Mouse (Mus musculus): ENCODE results near the gene Gm49416. TPM values are rescaled to one million over a fixed set of nuclear protein-coding genes. Genes with fewer than 3 reads are reported as not detected.
A peak's percentile ranks its signal among the peaks of the same experiment; 100 is the strongest.
"Not testable (repeated sequence)": the region's sequence is repeated elsewhere in the genome, so short reads cannot be mapped to it uniquely, and the experiment has no call there.

The Gm49416 gene
- polyA plus RNA-seq, 1 experiment = 0.10 TPM

DNA sequence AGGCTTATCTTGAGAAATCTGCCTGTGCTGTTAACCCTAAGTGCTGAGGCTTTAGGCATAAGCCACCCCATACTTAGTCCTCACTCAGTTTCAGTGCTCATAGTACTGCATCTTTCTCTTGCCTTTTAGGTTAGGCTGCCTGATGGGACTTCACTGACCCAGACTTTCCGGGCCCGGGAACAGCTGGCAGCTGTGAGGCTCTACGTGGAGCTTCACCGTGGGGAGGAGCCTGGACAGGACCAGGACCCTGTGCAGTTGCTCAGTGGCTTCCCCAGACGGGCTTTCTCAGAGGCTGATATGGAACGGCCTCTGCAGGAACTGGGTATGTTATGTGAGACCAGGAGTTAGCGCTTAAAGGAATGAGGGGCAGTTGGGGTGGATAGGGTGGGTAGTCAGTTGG is 13.7 kb upstream of the Gm49416 start:
- no peak for DNase-seq (ENCODE audit: low spot score)

DNA sequence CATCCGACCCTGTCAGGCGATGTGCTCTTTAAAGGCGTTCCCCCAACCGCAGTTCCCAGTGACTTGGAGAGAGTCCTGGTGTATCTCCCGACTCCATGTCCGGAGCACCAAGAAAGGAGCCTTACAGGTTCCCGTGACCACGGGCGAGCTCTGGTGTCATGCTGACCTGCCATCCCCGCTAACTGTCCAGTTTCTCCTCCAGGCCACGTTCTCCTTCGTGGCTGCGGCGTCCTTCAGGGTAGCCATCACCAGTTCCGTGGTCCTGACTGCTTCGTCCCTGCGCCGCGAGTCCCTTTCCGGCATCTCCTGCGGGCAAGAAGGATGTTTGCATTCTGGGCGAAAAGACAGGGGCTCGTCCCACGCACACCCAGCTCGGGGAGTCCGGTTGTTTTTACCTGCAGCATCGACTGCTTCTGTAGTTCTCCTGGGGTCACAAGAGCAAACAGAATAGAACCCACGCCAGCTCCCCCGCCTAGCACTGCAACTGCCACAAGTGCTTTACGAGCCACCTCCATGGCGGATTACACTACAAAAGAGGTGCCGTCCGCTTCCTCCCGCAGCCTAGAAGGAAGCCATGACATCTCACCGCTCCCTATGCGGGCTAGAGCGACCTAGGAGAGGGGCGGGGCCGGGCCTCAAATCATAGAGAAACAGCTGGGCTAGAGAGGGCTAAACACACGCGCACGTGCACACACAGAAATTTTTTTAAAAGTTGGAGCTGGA is 8.3 kb upstream of the Gm49416 start, which contains the start of gene Uqcc3:
Gene Uqcc3 (minus strand): TSS at position 613 of the 723 bp plus-strand sequence.
- peak; percentile 79 for DNase-seq (ENCODE audit: low spot score)

DNA sequence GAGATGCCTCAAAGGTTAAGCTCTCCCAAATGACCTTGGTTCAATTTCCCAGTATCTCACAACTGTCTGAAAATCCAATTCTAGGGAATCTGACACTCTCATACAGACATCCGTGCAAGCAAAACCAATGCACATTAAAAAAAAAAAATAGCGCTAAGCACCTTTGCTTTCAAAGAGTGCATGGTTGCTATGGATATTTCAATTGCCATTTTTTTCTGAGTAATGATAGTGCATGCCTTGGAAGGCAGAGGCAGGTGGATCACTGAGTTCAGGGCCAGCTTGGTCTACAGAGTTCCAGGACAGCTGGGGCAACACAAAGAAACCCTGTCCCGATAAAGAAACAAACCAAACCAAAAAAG is 7.7 kb upstream of the Gm49416 start:
- DNase-seq (ENCODE audit: low spot score) = no peak

DNA sequence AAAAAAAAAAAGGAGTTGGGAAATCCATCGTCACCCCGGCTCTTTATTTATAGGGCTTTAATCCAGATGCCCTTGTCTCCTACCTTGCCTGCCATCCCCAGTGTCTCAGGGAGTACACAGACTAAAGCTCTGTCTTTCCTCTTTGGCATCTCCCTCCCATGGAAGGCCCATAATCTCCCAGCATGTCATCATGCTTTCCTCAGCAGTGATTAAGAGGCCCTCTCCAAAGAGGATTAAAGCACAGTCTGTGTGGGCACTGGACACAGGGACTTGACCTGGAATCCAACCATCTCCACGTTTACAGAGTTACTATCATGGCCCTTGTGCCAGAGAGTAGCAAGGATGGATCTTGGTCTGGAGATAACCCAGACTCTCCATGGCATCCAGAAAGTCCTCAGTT is 5.1 kb upstream of the Gm49416 start, which contains the start of the genes Lbhd1 and Gm49403:
Gene Lbhd1 (plus strand): TSS at position 117 of the 400 bp plus-strand sequence.
Gene Gm49403 (plus strand): TSS at position 315 of the 400 bp plus-strand sequence.
- no peak for DNase-seq (ENCODE audit: low spot score)

DNA sequence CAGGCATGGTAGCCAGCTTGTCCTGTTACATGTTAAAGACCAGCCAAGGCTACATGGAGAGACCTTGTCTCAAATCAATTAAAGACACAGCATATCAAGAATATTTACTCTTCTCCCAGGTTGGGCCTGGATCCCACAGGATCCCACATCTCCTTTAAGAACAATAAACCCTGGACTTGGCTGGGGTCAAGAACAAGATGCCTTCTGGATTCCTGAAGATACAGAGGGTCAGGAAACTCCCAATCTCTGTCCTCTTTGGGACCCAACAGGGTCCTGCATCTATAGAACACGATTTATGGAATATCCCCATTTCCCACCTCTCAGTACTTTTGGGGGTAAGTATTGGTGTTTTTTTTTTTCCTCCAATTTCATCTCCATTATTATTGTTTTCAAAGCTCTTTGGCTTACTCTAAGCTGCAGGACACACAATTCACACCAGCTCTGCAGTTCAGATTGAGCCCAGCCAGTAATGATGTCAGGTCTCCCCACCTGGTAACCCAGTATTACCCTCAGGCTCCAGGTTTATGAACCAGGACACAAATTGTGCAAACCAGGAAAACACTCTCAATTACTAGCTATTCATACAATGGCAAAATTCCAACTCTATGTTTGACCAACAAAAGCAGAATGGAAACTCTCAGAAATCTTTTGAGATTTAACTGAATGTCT is 1.7 kb upstream of the Gm49416 start:
- DNase-seq (ENCODE audit: low spot score) = no peak

DNA sequence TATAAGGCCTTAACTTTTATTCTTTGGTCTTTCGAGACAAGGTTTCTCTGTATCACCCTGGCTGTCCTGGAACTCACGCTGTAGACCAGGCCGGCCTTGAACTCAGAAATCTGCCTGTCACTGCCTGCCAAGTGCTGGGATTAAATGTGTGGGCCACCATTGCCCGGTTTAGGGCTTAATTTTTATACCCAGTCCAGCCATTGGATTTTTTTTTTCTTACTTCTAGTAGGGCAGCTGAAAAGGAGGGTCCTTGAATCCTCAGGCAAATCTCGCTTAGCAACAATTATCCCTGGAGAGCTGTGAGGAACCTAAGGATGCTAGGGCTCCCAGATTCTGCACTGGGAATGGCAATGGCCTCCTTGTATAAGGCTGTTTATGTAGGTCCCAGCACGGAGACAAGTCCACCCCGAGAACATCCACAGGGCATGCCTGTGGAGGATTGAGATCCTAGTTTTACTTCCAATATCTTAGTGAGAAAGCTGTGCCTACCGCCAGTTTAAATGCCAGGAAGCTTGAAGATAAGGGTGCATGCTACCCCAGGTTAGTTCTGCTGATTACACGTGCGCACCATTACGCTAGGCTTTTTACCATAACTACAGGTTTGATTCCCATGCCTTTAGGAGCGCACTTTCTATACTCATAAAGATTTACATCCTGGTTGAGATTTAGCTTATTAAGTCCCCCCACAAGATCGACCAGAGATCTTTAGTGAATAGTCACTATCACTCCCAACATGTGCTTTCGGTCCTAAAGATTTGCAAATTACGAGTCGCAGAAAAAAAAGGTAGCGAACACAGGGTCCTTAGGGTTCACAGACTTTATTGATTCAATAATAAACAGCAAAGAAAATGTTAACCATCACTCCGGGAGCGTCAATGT is 902 bp upstream of the Gm49416 start:
- DNase-seq (ENCODE audit: low spot score) = no peak

DNA sequence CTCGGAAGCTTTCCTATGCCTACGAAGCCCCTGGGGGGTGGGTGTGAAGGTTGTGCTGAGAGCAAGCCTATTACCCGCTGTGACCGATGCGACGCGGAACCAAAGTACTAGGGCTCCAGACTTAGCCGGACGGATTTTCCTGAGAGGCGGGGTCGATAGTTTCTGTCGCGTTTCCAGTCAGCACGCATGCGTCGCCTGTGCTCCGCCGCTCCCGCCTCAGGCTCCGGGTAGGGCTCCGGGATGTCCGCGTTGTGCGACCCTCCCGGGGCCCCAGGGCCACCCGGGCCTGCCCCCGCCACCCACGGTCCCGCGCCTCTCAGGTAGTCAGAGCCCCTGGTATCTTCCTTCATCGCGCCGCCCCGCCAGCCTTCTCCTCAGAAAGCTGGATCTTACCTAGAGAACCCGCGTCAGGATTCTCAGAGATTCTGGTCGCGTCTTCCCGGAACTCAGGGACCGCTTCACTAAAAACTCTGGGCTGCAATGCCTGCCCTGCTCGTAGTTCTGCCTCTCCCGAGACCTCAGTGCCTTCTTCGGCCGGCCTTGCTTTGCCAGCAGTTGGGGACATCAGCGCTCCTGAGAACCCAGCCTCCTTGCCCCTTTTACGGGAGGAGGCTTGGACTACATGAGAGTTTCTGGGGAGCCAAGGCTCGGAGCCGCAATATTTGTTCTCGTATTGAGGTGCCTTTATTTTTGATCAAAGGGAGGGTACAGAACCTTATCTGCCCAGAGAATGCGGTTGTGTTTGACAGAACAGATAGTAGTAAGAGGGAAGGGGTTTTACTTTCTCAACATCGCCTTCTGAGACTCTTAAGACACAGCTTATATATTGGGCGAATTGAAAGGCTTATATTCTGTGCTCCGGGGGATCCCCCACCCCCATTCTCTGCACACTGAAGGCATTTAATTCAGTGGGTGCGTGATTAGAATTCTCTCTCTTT is 4.4 kb downstream of the Gm49416 start, which contains the start of gene Ints5:
Gene Ints5 (plus strand): TSS at position 177 of the 938 bp plus-strand sequence.
- peak; percentile 74 for DNase-seq (ENCODE audit: low spot score)

DNA sequence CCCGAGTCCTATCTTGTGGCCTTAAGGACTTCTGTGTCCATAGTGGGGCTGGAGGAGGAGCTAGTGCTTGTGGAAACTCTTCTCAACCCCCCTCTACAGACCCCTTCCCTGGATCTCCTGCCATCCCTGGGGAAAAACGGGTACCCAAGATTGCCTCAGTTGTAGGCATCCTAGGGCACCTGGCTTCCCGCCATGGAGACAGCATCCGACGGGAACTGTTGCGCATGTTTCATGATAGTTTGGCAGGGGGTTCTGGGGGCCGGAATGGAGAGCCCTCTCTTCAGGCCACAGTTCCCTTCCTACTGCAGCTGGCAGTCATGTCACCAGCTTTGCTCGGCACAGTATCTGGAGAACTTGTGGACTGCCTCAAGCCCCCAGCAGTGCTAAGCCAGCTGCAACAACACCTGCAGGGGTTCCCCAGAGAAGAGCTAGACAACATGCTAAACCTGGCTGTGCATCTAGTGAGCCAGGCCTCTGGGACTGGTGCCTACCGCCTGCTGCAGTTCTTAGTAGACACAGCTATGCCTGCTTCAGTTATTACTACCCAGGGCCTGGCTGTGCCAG is 6.8 kb downstream of the Gm49416 start:
- DNase-seq (ENCODE audit: low spot score) = no peak

DNA sequence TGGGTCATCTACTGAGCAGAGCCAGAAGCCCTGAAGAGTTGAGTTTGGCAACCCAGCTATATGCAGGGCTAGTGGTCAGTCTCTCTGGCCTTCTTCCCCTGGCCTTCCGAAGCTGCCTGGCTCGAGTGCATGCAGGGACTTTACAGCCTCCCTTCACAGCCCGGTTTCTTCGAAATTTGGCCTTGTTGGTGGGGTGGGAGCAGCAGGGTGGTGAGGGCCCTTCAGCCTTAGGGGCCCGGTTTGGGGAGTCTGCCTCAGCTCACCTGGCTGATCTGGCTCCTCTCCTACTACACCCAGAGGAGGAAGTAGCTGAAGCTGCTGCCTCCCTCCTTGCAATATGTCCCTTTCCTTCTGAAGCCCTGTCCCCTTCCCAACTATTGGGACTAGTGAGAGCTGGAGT is 7.5 kb downstream of the Gm49416 start:
- DNase-seq (ENCODE audit: low spot score) = not testable (repeated sequence)

DNA sequence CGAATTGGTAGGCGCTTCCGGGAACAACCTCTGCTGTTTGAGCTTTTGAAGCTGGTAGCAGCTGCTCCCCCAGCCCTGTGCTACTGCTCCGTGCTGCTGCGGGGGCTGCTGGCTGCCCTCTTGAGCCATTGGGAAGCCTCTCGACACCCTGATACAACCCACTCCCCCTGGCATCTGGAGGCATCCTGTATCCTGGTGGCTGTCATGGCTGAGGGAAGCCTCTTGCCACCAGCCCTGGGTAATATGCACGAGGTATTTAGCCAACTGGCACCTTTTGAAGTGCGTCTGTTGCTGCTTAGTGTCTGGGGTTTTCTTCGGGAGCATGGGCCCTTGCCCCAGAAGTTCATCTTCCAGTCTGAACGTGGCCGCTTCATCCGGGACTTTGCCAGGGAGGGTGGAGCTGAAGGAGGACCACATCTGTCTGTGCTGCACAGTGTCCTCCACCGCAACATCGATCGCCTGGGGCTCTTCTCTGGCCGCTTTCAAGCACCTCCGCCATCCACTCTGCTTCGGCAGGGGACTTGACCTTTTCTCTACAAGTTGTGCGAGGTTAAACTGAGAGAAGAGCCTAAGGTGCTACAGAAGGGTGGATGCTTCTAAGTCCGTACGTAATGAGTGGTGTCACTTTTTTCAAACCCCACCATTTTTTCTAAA is 8.6 kb downstream of the Gm49416 start:
- DNase-seq (ENCODE audit: low spot score) = not testable (repeated sequence)

DNA sequence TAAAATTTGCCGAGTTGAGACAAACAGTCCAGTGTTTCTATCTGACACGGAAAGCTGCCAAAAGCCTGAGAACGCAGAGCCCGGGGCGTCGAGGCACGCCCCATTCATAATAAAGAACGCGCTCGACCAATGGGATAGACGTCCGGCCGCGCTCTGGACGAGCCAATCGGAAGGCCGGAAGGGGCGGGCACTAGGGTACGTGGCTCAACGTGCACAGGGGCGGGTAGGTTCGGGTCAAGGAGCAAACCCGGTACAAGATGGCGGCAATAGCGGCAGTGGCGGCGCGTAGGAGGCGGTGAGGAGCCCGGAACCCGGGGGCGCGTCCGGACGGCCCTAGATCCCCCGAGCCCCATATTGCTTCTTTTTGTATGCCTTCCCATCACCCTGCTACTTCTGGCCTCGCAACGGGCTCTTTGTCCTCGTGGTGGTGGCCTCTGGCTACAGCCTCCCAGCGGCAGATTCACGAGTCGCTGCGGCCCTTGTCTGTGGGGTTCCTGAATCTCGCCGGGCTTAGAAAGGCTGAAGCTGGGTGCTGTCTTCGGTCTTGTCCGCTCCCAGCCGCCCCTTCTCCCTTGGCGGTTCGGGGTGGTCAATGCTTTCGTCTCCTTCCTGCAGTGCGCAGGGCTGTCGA is 9.3 kb downstream of the Gm49416 start, which contains the start of gene Ganab:
Gene Ganab (plus strand): TSS at position 207 of the 631 bp plus-strand sequence.
- peak; percentile 84 for DNase-seq (ENCODE audit: low spot score)

DNA sequence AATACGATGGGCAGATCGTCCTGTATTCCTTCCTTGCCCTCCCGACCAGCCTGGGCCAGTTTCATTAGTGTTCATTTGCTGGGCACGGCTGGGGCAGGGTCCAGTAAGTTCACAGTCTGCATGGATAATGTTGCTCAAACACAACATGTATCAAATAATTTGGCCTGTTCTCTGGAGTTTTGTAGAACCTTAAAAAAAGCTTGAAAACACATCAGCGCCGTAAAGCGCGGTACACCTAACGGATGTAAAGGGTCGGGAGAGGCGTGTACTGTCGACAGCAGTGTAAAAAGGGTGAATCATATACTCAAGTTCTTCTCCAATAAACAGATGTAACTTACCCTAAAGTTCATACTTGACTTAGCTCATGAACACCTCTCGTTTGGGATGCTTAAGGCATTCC is 9.8 kb downstream of the Gm49416 start:
- no peak for DNase-seq (ENCODE audit: low spot score)

DNA sequence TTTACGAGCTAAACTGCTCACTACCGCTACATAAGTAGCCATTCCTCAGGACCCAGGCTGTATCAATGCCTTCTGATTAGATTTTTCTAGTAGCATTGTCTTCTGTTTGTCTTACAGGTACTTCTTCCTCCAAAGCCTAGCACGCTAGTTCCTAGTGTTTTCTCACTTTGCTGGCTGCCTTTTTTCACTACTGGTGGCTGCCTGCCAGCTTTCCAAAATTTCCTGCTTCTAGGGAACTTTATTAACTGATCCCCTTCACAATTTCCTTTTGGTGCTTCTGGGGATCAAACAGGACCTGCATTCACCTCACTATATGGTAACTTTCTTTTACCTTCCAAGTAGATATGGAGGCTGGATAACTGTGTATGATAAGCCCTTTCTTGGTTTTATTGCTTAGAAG is 10.4 kb downstream of the Gm49416 start:
- no peak for DNase-seq (ENCODE audit: low spot score)

DNA sequence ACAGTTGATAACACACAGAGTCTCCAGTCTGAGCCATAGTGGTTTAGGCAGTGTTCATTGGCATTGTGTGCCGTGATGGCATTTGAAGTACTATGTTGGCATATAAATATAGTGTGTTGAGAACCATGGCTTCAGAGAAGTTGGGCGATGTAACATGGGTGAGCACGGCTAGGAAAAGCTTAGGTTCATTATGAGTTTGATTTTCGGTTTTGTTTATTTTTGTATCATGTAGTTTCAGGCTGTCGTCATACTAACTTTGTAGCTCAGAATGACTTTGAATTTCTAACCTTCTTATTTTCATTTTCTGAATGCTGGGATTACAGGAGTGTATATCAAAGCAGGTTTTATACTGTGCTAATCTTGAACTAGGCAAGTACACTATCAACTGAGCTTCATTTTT is 14.7 kb downstream of the Gm49416 start:
- no peak for DNase-seq (ENCODE audit: low spot score)

DNA sequence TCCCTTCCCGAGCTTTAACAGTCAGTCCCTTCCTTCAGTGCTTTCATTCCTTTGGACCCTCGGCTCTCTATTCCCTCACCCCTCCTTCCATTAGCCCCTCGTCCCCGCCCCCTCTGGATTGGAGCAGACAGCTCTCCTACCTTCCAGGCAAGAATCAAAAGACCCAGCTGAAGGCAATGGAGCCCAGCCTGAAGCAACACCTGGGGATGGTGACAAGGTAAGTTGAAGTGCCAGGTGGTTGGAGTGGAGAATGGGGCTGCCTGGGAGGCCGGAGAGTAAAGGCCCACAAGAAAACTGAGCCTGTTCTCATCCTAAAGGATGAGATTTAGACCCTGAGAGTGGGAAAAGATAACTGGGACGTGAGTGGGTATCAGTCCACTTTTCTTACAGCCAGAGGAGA is 19.8 kb downstream of the Gm49416 start:
- DNase-seq (ENCODE audit: low spot score) = no peak

DNA sequence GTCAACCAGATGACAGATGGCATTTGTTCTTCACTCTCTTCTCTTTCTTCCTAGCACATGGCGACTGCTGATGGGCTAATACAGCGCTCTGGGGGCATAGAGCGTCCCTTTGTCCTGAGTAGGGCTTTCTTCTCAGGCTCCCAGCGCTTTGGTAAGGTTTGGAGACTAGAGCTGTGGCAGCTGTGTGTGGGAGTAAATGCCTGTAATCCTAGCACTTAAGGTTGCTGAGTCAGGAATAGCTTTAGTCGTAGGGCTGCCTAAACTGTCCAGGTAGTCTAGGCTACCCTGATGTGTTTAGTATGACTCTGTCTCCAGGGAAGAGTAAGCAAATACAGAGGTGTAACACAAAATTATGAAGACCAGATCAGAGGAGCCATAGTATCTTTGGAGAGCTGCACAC is 23.1 kb downstream of the Gm49416 start:
- no peak for DNase-seq (ENCODE audit: low spot score)

DNA sequence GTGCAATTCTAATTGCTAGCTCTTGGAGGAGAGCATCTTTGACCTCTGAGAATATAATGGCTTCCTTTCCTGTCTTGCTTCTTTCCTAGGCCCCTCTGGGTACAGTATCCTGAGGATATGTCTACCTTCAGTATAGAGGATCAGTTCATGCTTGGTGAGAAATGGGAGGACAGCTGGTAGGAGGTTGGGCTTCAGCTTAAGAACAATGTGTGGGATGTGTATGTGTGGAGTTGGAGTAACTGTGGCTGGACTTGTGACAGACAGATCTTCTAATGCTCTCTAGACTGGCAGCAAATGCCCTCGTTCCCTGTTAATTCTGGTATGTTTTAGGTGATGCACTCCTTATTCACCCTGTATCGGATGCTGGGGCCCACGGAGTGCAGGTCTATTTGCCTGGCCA is 25.5 kb downstream of the Gm49416 start:
- no peak for DNase-seq (ENCODE audit: low spot score)

DNA sequence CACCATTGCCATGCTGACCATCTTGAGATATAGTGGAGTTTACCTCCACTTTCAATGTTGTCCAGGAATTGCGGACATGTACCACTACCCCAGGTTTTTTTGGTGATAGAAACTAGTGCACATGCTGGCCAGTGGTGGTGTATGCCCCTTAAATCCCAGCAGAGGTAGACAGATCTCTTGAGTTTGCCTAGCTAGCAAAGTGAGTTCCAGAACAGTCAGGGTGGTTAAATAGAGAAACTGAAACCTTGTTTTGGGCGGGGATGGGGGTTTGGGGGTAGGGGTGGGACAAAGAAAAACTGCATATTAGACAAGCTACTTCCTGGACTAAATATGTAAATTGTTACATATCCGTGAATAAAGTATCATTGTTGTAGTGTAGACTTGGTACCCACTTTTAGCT is 30.3 kb downstream of the Gm49416 start:
- no peak for DNase-seq (ENCODE audit: low spot score)

DNA sequence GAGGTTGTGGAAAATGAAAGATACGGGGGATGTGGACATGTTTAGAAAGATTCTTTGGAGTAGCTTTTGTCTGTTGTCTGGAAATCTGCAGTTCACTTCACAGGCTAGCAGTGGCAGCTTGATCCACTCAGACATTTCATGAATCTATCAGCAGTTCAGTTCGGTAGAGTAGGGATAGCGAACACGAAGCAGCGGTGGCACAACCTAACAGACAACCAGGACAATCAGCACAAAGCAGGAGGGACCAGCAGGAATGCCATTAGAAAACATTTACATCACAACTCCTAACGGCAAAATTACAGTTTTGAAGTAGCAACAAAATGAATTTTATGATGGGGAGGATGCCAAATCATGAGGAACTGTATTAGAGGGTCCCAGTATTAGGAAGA is 31.0 kb downstream of the Gm49416 start:
- DNase-seq (ENCODE audit: low spot score) = no peak
